Mouse (Mus musculus) adrenal gland, postnatal 14 days (tissue): ENCODE results near the gene Polr3a. TPM values are rescaled to one million over a fixed set of nuclear protein-coding genes. Genes with fewer than 3 reads are reported as not detected.

ENCODE experiments used
- DNase-seq: peaks from one replicate; pipeline ENCODE4 v3.0.0; 2021; ENCODE audit warnings: mixed read lengths
- long read RNA-seq, 2 experiments: library from polyadenylated mRNA; stranded (forward); transcript quantifications; one replicate each; pipeline ENCODE4 v2.0.0; 2021
- total RNA-seq: library from RNA; stranded (reverse); gene quantifications from 2 replicates; pipeline ENCODE4 v1.2.3, GENCODE M21; 2021

The Polr3a gene
- total RNA-seq = 17.3 and 21.7 TPM in 2 replicates
- long read RNA-seq, experiment 1, full-length matches to known transcripts = 3 of 12 reads
- long read RNA-seq, experiment 1, partial matches to known transcripts = 5 of 12 reads
- long read RNA-seq, experiment 1, other reads (novel, unspliced or antisense) = 4 of 12 reads
- long read RNA-seq, experiment 2, full-length matches to known transcripts = 4 of 7 reads
- long read RNA-seq, experiment 2, partial matches to known transcripts = 2 of 7 reads
- long read RNA-seq, experiment 2, other reads (novel, unspliced or antisense) = 1 of 7 reads

- peak; percentile 93 for DNase-seq
These were observed at the start of gene Polr3a, which contains the start of gene Rps24 for GRCm38 (mm10) chr14:24486773-24487227. TSS of gene Polr3a (minus strand) at chr14:24487058. TSS of gene Rps24 (plus strand) at chr14:24487125.

- no peak for DNase-seq
These were observed 48.1 kb upstream of the Polr3a start for GRCm38 (mm10) chr14:24534865-24535545.

- no peak for DNase-seq
These were observed 43.4 kb upstream of the Polr3a start for GRCm38 (mm10) chr14:24530228-24530627.

- DNase-seq = no peak
These were observed 39.6 kb upstream of the Polr3a start for GRCm38 (mm10) chr14:24526440-24526839.

- DNase-seq = no peak
These were observed 39.0 kb upstream of the Polr3a start for GRCm38 (mm10) chr14:24525677-24526415.

- DNase-seq = no peak
These were observed 38.3 kb upstream of the Polr3a start for GRCm38 (mm10) chr14:24525137-24525536.

GRCm38 (mm10) chr14:24521597-24521996, 34.7 kb upstream of the Polr3a start:
- no peak for DNase-seq

- DNase-seq = no peak
These were observed 25.8 kb upstream of the Polr3a start for GRCm38 (mm10) chr14:24512527-24513161.

- no peak for DNase-seq
These were observed 23.8 kb upstream of the Polr3a start for GRCm38 (mm10) chr14:24510679-24511078.

- no peak for DNase-seq
These were observed 23.4 kb upstream of the Polr3a start for GRCm38 (mm10) chr14:24510218-24510617.

- DNase-seq = peak; percentile 37
These were observed 22.7 kb upstream of the Polr3a start for GRCm38 (mm10) chr14:24509557-24509956.

- no peak for DNase-seq
These were observed 21.4 kb upstream of the Polr3a start for GRCm38 (mm10) chr14:24508070-24508773.

GRCm38 (mm10) chr14:24507452-24508069, 20.7 kb upstream of the Polr3a start:
- DNase-seq = no peak

GRCm38 (mm10) chr14:24501256-24501655, 14.4 kb upstream of the Polr3a start:
- DNase-seq = no peak

GRCm38 (mm10) chr14:24500845-24501186, 14.0 kb upstream of the Polr3a start:
- no peak for DNase-seq

GRCm38 (mm10) chr14:24500091-24500844, 13.4 kb upstream of the Polr3a start:
- peak; percentile 93 for DNase-seq

GRCm38 (mm10) chr14:24499478-24499877, 12.6 kb upstream of the Polr3a start:
- DNase-seq = no peak

GRCm38 (mm10) chr14:24498561-24499255, 11.8 kb upstream of the Polr3a start:
- DNase-seq = peak; percentile 65

- no peak for DNase-seq
These were observed 10.6 kb upstream of the Polr3a start for GRCm38 (mm10) chr14:24497443-24497842.

GRCm38 (mm10) chr14:24496507-24496906, 9.6 kb upstream of the Polr3a start:
- no peak for DNase-seq
